Mouse (Mus musculus): ENCODE results near the gene Tgm2. TPM values are rescaled to one million over a fixed set of nuclear protein-coding genes. Genes with fewer than 3 reads are reported as not detected.

The Tgm2 gene
- 10 to 100 TPM in 1 of 2 experiments, 1 to 10 TPM in 1; 7.2 to 12.8 TPM for polyA plus RNA-seq (2012; fragmentation: generic; extraction: Trizol)

GRCm38 (mm10) chr2:158146223-158146622 lies at the start of gene Tgm2:
Tgm2 (minus strand) TSS chr2:158146436.

Other genes with a start within 250 kb of the Tgm2 start
- not detected for gene Vstm2l, start 231.8 kb downstream of the Tgm2 start, polyA plus RNA-seq (2012; fragmentation: generic; extraction: Trizol)
- 10 to 100 TPM in 1 of 2 experiments, 1 to 10 TPM in 1; 3.0 to 10.6 TPM for gene Tti1, start 118.0 kb downstream of the Tgm2 start, polyA plus RNA-seq (2012; fragmentation: generic; extraction: Trizol)
- gene Rprd1b, start 117.9 kb downstream of the Tgm2 start, polyA plus RNA-seq (2012; fragmentation: generic; extraction: Trizol): 1 to 10 TPM; 1.5 to 8.3 TPM
- not detected for gene D630003M21Rik, start 82.8 kb upstream of the Tgm2 start, polyA plus RNA-seq (2012; fragmentation: generic; extraction: Trizol)
- gene Bpi, start 111.7 kb upstream of the Tgm2 start, polyA plus RNA-seq (2012; fragmentation: generic; extraction: Trizol): not detected
- gene Lbp, start 160.1 kb upstream of the Tgm2 start, polyA plus RNA-seq (2012; fragmentation: generic; extraction: Trizol): 10 to 100 TPM in 1 of 2 experiments, under 1 TPM in 1; 0.60 to 28.8 TPM
- not detected for gene Snhg11, start 229.2 kb upstream of the Tgm2 start, polyA plus RNA-seq (2012; fragmentation: generic; extraction: Trizol)